Mouse (Mus musculus): ENCODE measurements around the gene Clec4a1. TPM values are rescaled to one million over a fixed set of nuclear protein-coding genes. Genes with fewer than 3 reads are reported as not detected.

Clec4a1 gene
- total and polyA plus RNA-seq, 3 experiments, result 0.30 TPM; not detected in 2

DNA sequence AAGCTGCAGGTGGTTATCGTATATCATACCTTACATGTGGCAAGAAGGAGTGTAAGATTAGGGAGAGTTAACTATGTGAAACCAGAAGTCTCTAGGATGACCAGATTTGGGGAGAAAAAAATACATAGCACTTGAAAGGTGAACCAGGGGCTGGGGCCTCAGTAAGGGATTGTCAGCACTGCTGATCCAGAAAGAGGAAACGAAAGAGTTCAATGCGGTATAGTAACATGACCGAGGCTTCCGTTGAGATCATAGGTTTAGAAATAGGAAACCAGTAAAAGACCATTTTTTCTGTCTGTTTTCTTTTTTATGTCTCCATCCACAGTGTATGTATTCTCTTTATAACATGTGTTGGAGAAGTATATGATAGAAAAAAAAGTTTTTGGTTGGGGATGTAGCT lies 48.8 kb upstream of the Clec4a1 start (continued):
- peak; percentile 83; the same call in 1 of the 2 replicates for TF ChIP-seq TBP (conservative IDR thresholded peaks at IDR 0.05; ENCODE audit: low read depth, low read length)
- TF ChIP-seq SMC3 (IDR thresholded peaks at IDR 0.05; ENCODE audit: low read depth, low read length), result no peak
- TF ChIP-seq ZNF384 (IDR thresholded peaks at IDR 0.05; ENCODE audit: low read depth, low read length), result peak; percentile 95
- peak; percentile 41; the same call in 1 of the 2 replicates for TF ChIP-seq HCFC1 (IDR thresholded peaks at IDR 0.05; ENCODE audit: low read depth, low read length)
- TF ChIP-seq RCOR1 (conservative IDR thresholded peaks at IDR 0.05; ENCODE audit: low read depth, low read length), result peak; percentile 78; the same call in 1 of the 2 replicates
- TF ChIP-seq MEF2A (IDR thresholded peaks at IDR 0.05; ENCODE audit: borderline replicate concordance, low read depth, low read length), result peak; percentile 100
- TF ChIP-seq KAT2A (IDR thresholded peaks at IDR 0.05; ENCODE audit: insufficient replicate concordance, low read length), result 0 out of 2 replicates have a peak, but pooled peaks have one; percentile 55
- no peak for TF ChIP-seq USF2 (conservative IDR thresholded peaks at IDR 0.05; ENCODE audit: low read depth, low read length)
- peak; percentile 56; the same call in 1 of the 2 replicates for TF ChIP-seq MXI1 (IDR thresholded peaks at IDR 0.05; ENCODE audit: low read depth, low read length)
- TF ChIP-seq POLR2AphosphoS2 (IDR thresholded peaks at IDR 0.05; ENCODE audit: low read depth, low read length), result no peak
- peak; percentile 58; the same call in 1 of the 2 replicates for TF ChIP-seq E2F4 (IDR thresholded peaks at IDR 0.05; ENCODE audit: insufficient replicate concordance, low read depth, low read length)
- peak; percentile 85 for TF ChIP-seq MYC (IDR thresholded peaks at IDR 0.05; ENCODE audit: low read depth, low read length)
- TF ChIP-seq MAZ (IDR thresholded peaks at IDR 0.05; ENCODE audit: low read depth, low read length), result peak; percentile 82
- TF ChIP-seq PAX5 (IDR thresholded peaks at IDR 0.05; ENCODE audit: low read length), result no peak
- peak; percentile 97 for TF ChIP-seq ETS1 (conservative IDR thresholded peaks at IDR 0.05; ENCODE audit: low read depth, low read length)
- no peak for TF ChIP-seq NRF1 (IDR thresholded peaks at IDR 0.05; ENCODE audit: low read depth, low read length)

DNA sequence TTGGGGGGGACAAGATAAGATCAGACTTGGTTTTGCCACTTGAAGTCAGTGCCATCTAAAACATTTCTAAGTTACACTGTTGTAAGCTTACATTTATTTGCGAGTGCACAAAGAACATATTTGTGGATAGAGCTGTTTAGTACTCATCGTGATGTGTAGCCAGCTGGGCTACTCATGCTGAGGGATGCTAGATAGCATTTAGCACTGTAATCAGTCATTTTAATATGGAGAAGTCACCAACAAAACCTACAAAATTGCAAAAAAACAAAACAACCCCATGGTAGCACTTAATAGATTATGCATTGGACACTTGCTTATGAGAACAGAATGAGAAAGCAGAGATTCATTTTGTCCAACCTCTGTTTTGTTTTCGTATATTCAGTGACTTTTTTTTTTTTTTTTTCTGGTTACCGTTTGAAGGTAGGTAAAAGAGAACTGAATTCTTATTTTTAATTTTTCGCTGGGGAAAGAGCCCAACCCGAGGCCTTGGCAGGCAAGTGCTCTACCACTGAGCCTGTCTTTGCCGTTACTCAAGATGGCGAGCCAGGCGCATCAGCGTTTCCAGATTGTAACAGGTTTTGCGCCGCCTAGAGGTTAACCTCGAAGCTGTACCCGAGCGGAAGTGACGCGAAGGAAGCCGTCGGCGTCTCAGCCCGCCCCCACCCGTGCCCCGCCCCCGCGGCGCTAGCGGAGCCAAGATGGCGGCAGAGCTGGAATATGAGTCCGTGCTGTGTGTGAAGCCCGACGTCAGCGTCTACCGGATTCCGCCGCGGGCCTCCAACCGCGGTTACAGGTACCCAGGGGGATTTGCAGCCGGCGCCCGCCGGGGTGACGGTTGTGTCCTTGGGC lies 47.6 kb upstream of the Clec4a1 start, which contains the start of gene Necap1:
TSS of gene Necap1 (plus strand) at position 604 of the 849 bp plus-strand sequence.
- Histone ChIP-seq H3K4me2 (ENCODE audit: insufficient read depth, low read depth, poor library complexity, severe bottlenecking) (peak within 1 kb of the TSS; percentile 97), H3K4me3 (replicated peaks in 1 of 3; ENCODE audit: low read depth in 2 of 3, low read length in 2 of 3, poor library complexity in 1 of 3) (peak within 1 kb of the TSS; percentile 92 to 99 (median 93)), H3K9me3 (replicated peaks; ENCODE audit: low read length) (no peaks in the 10 kb centered on the region), H3K36me3 (replicated peaks in 1 of 2; ENCODE audit: control insufficient read depth in 1 of 2, insufficient read depth in 1 of 2, low read length in 1 of 2) (peaks cover 22 to 34% of the 10 kb centered on the region in 2 experiments), H3K4me1 (ENCODE audit: control insufficient read depth in 1 of 2, insufficient read depth in 2 of 2) (peaks cover 18 to 73% of the 10 kb centered on the region in 2 experiments), H3K79me2 (replicated peaks; ENCODE audit: control insufficient read depth, extremely low read depth, insufficient read depth, poor library complexity, severe bottlenecking) (peaks cover 47% of the 10 kb centered on the region), H3K9ac (ENCODE audit: insufficient read depth, low read depth) (peak within 1 kb of the TSS; percentile 97), H3K27me3 (replicated peaks) (no peaks in the 10 kb centered on the region), H3K27ac (ENCODE audit: insufficient read depth, low read depth) (peak within 1 kb of the TSS; percentile 94)
- dilution Hi-C loops (cut with MboI; ENCODE audit: extremely low pct_ligation_motif_present, extremely low pct_unique_long_range_greater_than_20kb, low sequenced_read_pairs), result no loop called here
- in situ Hi-C loops (cut with MboI; ENCODE audit: low pct_ligation_motif_present, low pct_unique_long_range_greater_than_20kb, low sequenced_read_pairs), result loop anchor here (5.0 kb wide), 1 partner anchor 67 kb away; no protein-coding TSS in a partner anchor
- peak; percentile 96 for DNase-seq (ENCODE audit: extremely low read depth)
- TF ChIP-seq USF1 (IDR thresholded peaks at IDR 0.05; ENCODE audit: low read depth, low read length), result no peak; the same call in 1 of the 2 replicates
- peak; percentile 65 for TF ChIP-seq SIN3A (IDR thresholded peaks at IDR 0.05; ENCODE audit: low read length)
- TF ChIP-seq ZNF384 (IDR thresholded peaks at IDR 0.05; ENCODE audit: low read depth, low read length), result peak; percentile 46
- TF ChIP-seq NRF1 (IDR thresholded peaks at IDR 0.05; ENCODE audit: low read depth, low read length), result peak; percentile 56
- TF ChIP-seq TBP (conservative IDR thresholded peaks at IDR 0.05; ENCODE audit: low read depth, low read length), result peak; percentile 80
- peak; percentile 63 for TF ChIP-seq SMC3 (IDR thresholded peaks at IDR 0.05; ENCODE audit: low read depth, low read length)
- no peak for TF ChIP-seq USF2 (conservative IDR thresholded peaks at IDR 0.05; ENCODE audit: low read depth, low read length)
- peak; percentile 66; the same call in 1 of the 2 replicates for TF ChIP-seq MEF2A (IDR thresholded peaks at IDR 0.05; ENCODE audit: borderline replicate concordance, low read depth, low read length)
- 0 out of 2 replicates have a peak, but pooled peaks have one; percentile 44 for TF ChIP-seq POLR2AphosphoS2 (IDR thresholded peaks at IDR 0.05; ENCODE audit: low read depth, low read length)
- TF ChIP-seq JUN (IDR thresholded peaks at IDR 0.05; ENCODE audit: insufficient read depth, low read depth, low read length), result 0 out of 2 replicates have a peak, but pooled peaks have one; percentile 16
- TF ChIP-seq CTCF (conservative IDR thresholded peaks at IDR 0.05 in 1 of 2, IDR thresholded peaks at IDR 0.05 in 1 of 2; ENCODE audit: low read depth in 2 of 2, low read length in 2 of 2), result peak in 1 of 2 experiments; percentile 88; a peak in 2 of 4 replicates
- TF ChIP-seq MAZ (IDR thresholded peaks at IDR 0.05; ENCODE audit: low read depth, low read length), result peak; percentile 73
- TF ChIP-seq NELFE (IDR thresholded peaks at IDR 0.05; ENCODE audit: low read depth, low read length), result peak; percentile 85
- TF ChIP-seq MAX (IDR thresholded peaks at IDR 0.05; ENCODE audit: low read length), result no peak; the same call in 1 of the 2 replicates
- TF ChIP-seq POLR2A (IDR thresholded peaks at IDR 0.05; ENCODE audit: low read depth, low read length), result peak; percentile 86
- TF ChIP-seq ZC3H11A (IDR thresholded peaks at IDR 0.05; ENCODE audit: low read depth, low read length), result peak; percentile 31
- TF ChIP-seq EP300 (IDR thresholded peaks at IDR 0.05; ENCODE audit: low read length), result peak; percentile 56
- peak; percentile 66; the same call in 1 of the 2 replicates for TF ChIP-seq IRF4 (IDR thresholded peaks at IDR 0.05; ENCODE audit: low read depth, low read length)
- no peak for TF ChIP-seq ZKSCAN1 (IDR thresholded peaks at IDR 0.05; ENCODE audit: borderline replicate concordance, low read depth, low read length)
- no peak for TF ChIP-seq UBTF (IDR thresholded peaks at IDR 0.05; ENCODE audit: low read depth, low read length)
- peak; percentile 55 for TF ChIP-seq ETS1 (conservative IDR thresholded peaks at IDR 0.05; ENCODE audit: low read depth, low read length)
- TF ChIP-seq MYC (IDR thresholded peaks at IDR 0.05; ENCODE audit: low read depth, low read length), result peak; percentile 74; the same call in 1 of the 2 replicates
- TF ChIP-seq TCF12 (IDR thresholded peaks at IDR 0.05; ENCODE audit: low read depth, low read length), result peak; percentile 95
- TF ChIP-seq KAT2A (IDR thresholded peaks at IDR 0.05; ENCODE audit: insufficient replicate concordance, low read length), result peak; percentile 71; the same call in 1 of the 2 replicates
- TF ChIP-seq ZMIZ1 (IDR thresholded peaks at IDR 0.05; ENCODE audit: low read depth, low read length), result peak; percentile 77; the same call in 1 of the 2 replicates
- no peak for TF ChIP-seq GABPA (IDR thresholded peaks at IDR 0.05; ENCODE audit: insufficient replicate concordance, low read depth, low read length)
